Comparison of ENCODE assay signal across 8 mouse cellular contexts in genomic region chr12:69363899-69364762, GRCm38 (mm10). TPM values are rescaled to one million over a fixed set of nuclear protein-coding genes. Genes with fewer than 3 reads are reported as not detected.
DNase-seq lines count a peak whose midpoint lies in the region; ATAC-seq and TF ChIP-seq lines count a peak whose summit lies in the region.

No protein-coding gene starts in this region.

- peak overlapping the region; percentile 82 for H3K27ac ChIP-seq in brown adipose tissue, adult 24 weeks (replicated peaks; ENCODE audit: low read depth, low read length)
- H3K27ac ChIP-seq in heart, embryonic 14.5 days (replicated peaks in 1 of 2; ENCODE audit: control insufficient read depth in 1 of 2, insufficient read depth in 1 of 2, low read depth in 2 of 2, low read length in 2 of 2): peak overlapping the region; percentile 78 to 79
- peak overlapping the region; percentile 80 for H3K27ac ChIP-seq in kidney, postnatal 0 days
- H3K27ac ChIP-seq in liver, embryonic 15.5 days (replicated peaks): peak overlapping the region; percentile 91
- H3K27ac ChIP-seq in stomach, embryonic 14.5 days (ENCODE audit: low read length): peak overlapping the region; percentile 78

- peak; percentile 84 for DNase-seq in kidney, postnatal 0 days (ENCODE audit: low spot score)
- peak; percentile 63 to 65 for DNase-seq in natural killer cell, adult 2 months (ENCODE audit: low spot score in 2 of 2)

- peak; percentile 46 for ATAC-seq in CD4-positive, CD25-positive, alpha-beta regulatory T cell, adult 4 months
- ATAC-seq in heart, embryonic 14.5 days (ENCODE audit: insufficient number of reproducible peaks, insufficient read depth, low FRiP score, low read depth): 0 out of 2 replicates have a peak, but pooled peaks have one; percentile 32
- ATAC-seq in kidney, postnatal 0 days (replicated peaks; ENCODE audit: low FRiP score, low read depth): no peak
- ATAC-seq in liver, embryonic 15.5 days (ENCODE audit: insufficient read depth): peak; percentile 33
- peak; percentile 64 for ATAC-seq in stomach, embryonic 14.5 days (ENCODE audit: insufficient number of reproducible peaks, insufficient read depth, low FRiP score, low read depth)

- H3K4me2 ChIP-seq in heart, embryonic 14.5 days (ENCODE audit: low read length): peak overlapping the region; percentile 71
- peak overlapping the region; percentile 79 for H3K4me2 ChIP-seq in kidney, postnatal 0 days (ENCODE audit: low read length)
- H3K4me2 ChIP-seq in liver, embryonic 15.5 days: peak overlapping the region; percentile 92
- H3K4me2 ChIP-seq in stomach, embryonic 14.5 days (replicated peaks; ENCODE audit: low read depth, low read length): peak overlapping the region; percentile 64

- TF ChIP-seq CTCF in kidney, postnatal 0 days (IDR thresholded peaks at IDR 0.05; ENCODE audit: low read depth): peak; percentile 41; the same call in 1 of the 2 replicates

- WGBS in heart, embryonic 14.5 days: 4% methylated on average over 32 of the region's 32 CpGs
- WGBS in kidney, postnatal 0 days: 4% methylated on average over 32 of the region's 32 CpGs
- 5% methylated on average over 32 of the region's 32 CpGs for WGBS in liver, embryonic 15.5 days (ENCODE audit: insufficient replicate concordance)
- WGBS in stomach, embryonic 14.5 days: 3% methylated on average over 31 of the region's 32 CpGs

- H3K9ac ChIP-seq in heart, embryonic 14.5 days (ENCODE audit: low read length): peak overlapping the region; percentile 75
- peak overlapping the region; percentile 59 for H3K9ac ChIP-seq in kidney, postnatal 0 days (ENCODE audit: low read depth, low read length)
- peak overlapping the region; percentile 80 for H3K9ac ChIP-seq in liver, embryonic 15.5 days
- peak overlapping the region; percentile 50 for H3K9ac ChIP-seq in stomach, embryonic 14.5 days (replicated peaks; ENCODE audit: low read depth, low read length)

- H3K9me3 ChIP-seq in erythroblast, embryonic 14.5 days (ENCODE audit: control insufficient read depth, low read length): no peaks in the 10 kb centered on the region
- no peaks in the 10 kb centered on the region for H3K9me3 ChIP-seq in heart, embryonic 14.5 days (ENCODE audit: control insufficient read depth, low read length)
- no peaks in the 10 kb centered on the region for H3K9me3 ChIP-seq in kidney, postnatal 0 days (replicated peaks; ENCODE audit: low read length)
- H3K9me3 ChIP-seq in liver, embryonic 15.5 days (replicated peaks): no peaks in the 10 kb centered on the region
- H3K9me3 ChIP-seq in stomach, embryonic 14.5 days (ENCODE audit: control insufficient read depth, low read depth, low read length): no peaks in the 10 kb centered on the region

- no peaks in the 10 kb centered on the region for H3K36me3 ChIP-seq in erythroblast, embryonic 14.5 days (ENCODE audit: control insufficient read depth)
- H3K36me3 ChIP-seq in heart, embryonic 14.5 days (ENCODE audit: control insufficient read depth, insufficient read depth, low read length): no peaks in the 10 kb centered on the region
- no peaks in the 10 kb centered on the region for H3K36me3 ChIP-seq in kidney, postnatal 0 days (ENCODE audit: insufficient read depth, low read length)
- H3K36me3 ChIP-seq in liver, embryonic 15.5 days (replicated peaks): no peaks in the 10 kb centered on the region
- H3K36me3 ChIP-seq in stomach, embryonic 14.5 days (ENCODE audit: control insufficient read depth, insufficient read depth, low read length): no peaks in the 10 kb centered on the region

- H3K27me3 ChIP-seq in erythroblast, embryonic 14.5 days (ENCODE audit: control insufficient read depth): no peaks in the 10 kb centered on the region
- H3K27me3 ChIP-seq in heart, embryonic 14.5 days (ENCODE audit: control insufficient read depth, insufficient read depth, low read length): no peaks in the 10 kb centered on the region
- no peaks in the 10 kb centered on the region for H3K27me3 ChIP-seq in kidney, postnatal 0 days (ENCODE audit: insufficient read depth, low read length)
- no peaks in the 10 kb centered on the region for H3K27me3 ChIP-seq in liver, embryonic 15.5 days
- no peaks in the 10 kb centered on the region for H3K27me3 ChIP-seq in stomach, embryonic 14.5 days (ENCODE audit: control insufficient read depth, insufficient read depth, low read length)

- H3K4me3 ChIP-seq in brown adipose tissue, adult 24 weeks (ENCODE audit: insufficient read depth, low read depth, low read length): peak overlapping the region; percentile 68
- peak overlapping the region; percentile 81 for H3K4me3 ChIP-seq in erythroblast, embryonic 14.5 days (replicated peaks)
- H3K4me3 ChIP-seq in heart, embryonic 14.5 days (ENCODE audit: control insufficient read depth in 1 of 2, insufficient read depth in 1 of 2, low read depth in 1 of 2, low read length in 2 of 2): peak overlapping the region; percentile 52 to 83
- H3K4me3 ChIP-seq in kidney, postnatal 0 days (replicated peaks; ENCODE audit: low read depth, low read length): peak overlapping the region; percentile 55
- peak overlapping the region; percentile 70 for H3K4me3 ChIP-seq in liver, embryonic 15.5 days (replicated peaks)
- peak overlapping the region; percentile 48 for H3K4me3 ChIP-seq in stomach, embryonic 14.5 days (ENCODE audit: low read depth, low read length)

- H3K4me1 ChIP-seq in brown adipose tissue, adult 24 weeks (ENCODE audit: control insufficient read depth, insufficient read depth, insufficient read length, low read length): no peaks in the 10 kb centered on the region
- peaks cover 50% of the 10 kb centered on the region for H3K4me1 ChIP-seq in erythroblast, embryonic 14.5 days (ENCODE audit: control insufficient read depth)
- peaks cover 0 to 7% of the 10 kb centered on the region in 2 experiments; a peak in 2 of 4 replicates for H3K4me1 ChIP-seq in heart, embryonic 14.5 days (ENCODE audit: control insufficient read depth in 2 of 2, insufficient read depth in 2 of 2, low read length in 2 of 2)
- 0 out of 2 replicates have a peak, but pooled peaks cover 4% of the 10 kb centered on the region for H3K4me1 ChIP-seq in kidney, postnatal 0 days (replicated peaks; ENCODE audit: insufficient read depth, low read length)
- H3K4me1 ChIP-seq in liver, embryonic 15.5 days (replicated peaks): peaks cover 45% of the 10 kb centered on the region
- H3K4me1 ChIP-seq in stomach, embryonic 14.5 days (ENCODE audit: control insufficient read depth, insufficient read depth, low read length): peaks cover 5% of the 10 kb centered on the region; the same call in 1 of the 2 replicates

RNA-seq across cellular contexts. Expression of gene Nemf, which starts 7.2 kb away (rescaled TPM):
- polyA plus RNA-seq in CD4-positive, CD25-positive, alpha-beta regulatory T cell, adult 4 months (2017; shearing (Covaris generic)): 100 to 1,000 TPM; 163 to 169 TPM
- 16.5 and 33.9 TPM in 2 replicates for polyA plus RNA-seq in brown adipose tissue, adult 24 weeks (2012; ENCODE audit: insufficient read depth, insufficient read length, missing spikeins)
- polyA plus RNA-seq in erythroblast, embryonic 14.5 days (2012): 0.12 and 0.79 TPM in 2 replicates
- 62.7 and 62.9 TPM in 2 replicates for polyA plus RNA-seq in heart, embryonic 14.5 days (2014; fragmentation: Nextera tagmentation; extraction: Ambion mirVana)
- polyA plus RNA-seq in kidney, postnatal 0 days (2015; fragmentation: Nextera tagmentation; extraction: Ambion mirVana): 66.8 and 69.9 TPM in 2 replicates
- 33.1 and 35.3 TPM in 2 replicates for polyA plus RNA-seq in liver, embryonic 15.5 days (2015; fragmentation: Nextera tagmentation; extraction: Ambion mirVana)
- polyA plus RNA-seq in stomach, embryonic 14.5 days (2014; fragmentation: Nextera tagmentation; extraction: Ambion mirVana): 99.9 and 114 TPM in 2 replicates

RNA-seq across cellular contexts. Expression of gene Arf6, which starts 7.8 kb away (rescaled TPM):
- polyA plus RNA-seq in CD4-positive, CD25-positive, alpha-beta regulatory T cell, adult 4 months (2017; shearing (Covaris generic)): 10 to 100 TPM; 27.8 to 79.0 TPM
- 43.2 and 49.8 TPM in 2 replicates for polyA plus RNA-seq in brown adipose tissue, adult 24 weeks (2012; ENCODE audit: insufficient read depth, insufficient read length, missing spikeins)
- polyA plus RNA-seq in erythroblast, embryonic 14.5 days (2012): 24.7 and 27.9 TPM in 2 replicates
- 41.5 and 49.9 TPM in 2 replicates for polyA plus RNA-seq in heart, embryonic 14.5 days (2014; fragmentation: Nextera tagmentation; extraction: Ambion mirVana)
- polyA plus RNA-seq in kidney, postnatal 0 days (2015; fragmentation: Nextera tagmentation; extraction: Ambion mirVana): 56.2 and 70.7 TPM in 2 replicates
- 33.0 and 33.3 TPM in 2 replicates for polyA plus RNA-seq in liver, embryonic 15.5 days (2015; fragmentation: Nextera tagmentation; extraction: Ambion mirVana)
- 57.1 and 63.8 TPM in 2 replicates for polyA plus RNA-seq in stomach, embryonic 14.5 days (2014; fragmentation: Nextera tagmentation; extraction: Ambion mirVana)

RNA-seq across cellular contexts. Expression of gene Gm9887, which starts 8.1 kb away (rescaled TPM):
- polyA plus RNA-seq in CD4-positive, CD25-positive, alpha-beta regulatory T cell, adult 4 months (2017; shearing (Covaris generic)): under 1 TPM in 1 of 2 experiments, not detected in 1; 0.54 TPM
- polyA plus RNA-seq in brown adipose tissue, adult 24 weeks (2012; ENCODE audit: insufficient read depth, insufficient read length, missing spikeins): not detected in 2 replicates
- 0.23 and 0.28 TPM in 2 replicates for polyA plus RNA-seq in erythroblast, embryonic 14.5 days (2012)
- 1.5 and 1.7 TPM in 2 replicates for polyA plus RNA-seq in heart, embryonic 14.5 days (2014; fragmentation: Nextera tagmentation; extraction: Ambion mirVana)
- polyA plus RNA-seq in kidney, postnatal 0 days (2015; fragmentation: Nextera tagmentation; extraction: Ambion mirVana): 1.3 and 3.2 TPM in 2 replicates
- polyA plus RNA-seq in liver, embryonic 15.5 days (2015; fragmentation: Nextera tagmentation; extraction: Ambion mirVana): 0.56 and 1.2 TPM in 2 replicates
- polyA plus RNA-seq in stomach, embryonic 14.5 days (2014; fragmentation: Nextera tagmentation; extraction: Ambion mirVana): 0.74 and 2.2 TPM in 2 replicates
